Mouse (Mus musculus): ENCODE measurements at regions not wholly inside any gene's neighbourhood (a gene's known extent, or its start where the extent isn't known, plus 50 kb on each side); places are given as distances from the start of the nearest gene placed in this dataset.

DNA sequence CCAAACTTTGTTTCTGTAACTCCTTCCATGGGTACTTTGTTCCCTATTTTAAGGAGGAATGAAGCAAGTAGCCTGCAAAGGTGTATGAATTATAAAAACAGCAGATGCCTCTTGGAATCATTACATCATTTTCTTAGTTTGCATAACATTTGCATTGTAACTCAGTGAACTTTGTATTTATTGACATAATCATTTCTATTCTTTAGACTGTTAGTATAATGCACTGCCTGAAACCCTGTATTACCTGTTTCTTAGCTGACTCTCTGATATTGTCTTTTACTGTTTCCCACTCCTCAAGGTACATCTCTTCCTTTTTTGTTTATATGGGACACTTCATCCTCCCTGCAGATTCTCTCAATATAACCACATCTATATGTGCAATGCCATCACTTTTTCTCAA is 820.6 kb upstream of the Lcorl start:
- Histone ChIP-seq H3K9ac (ENCODE audit: low read length) (no peak overlapping the region), H3K4me3 (ENCODE audit: low read depth, low read length) (no peak overlapping the region), H3K36me3 (ENCODE audit: control insufficient read depth, insufficient read depth, low read length) (no peaks in the 10 kb centered on the region), H3K27me3 (ENCODE audit: control insufficient read depth, insufficient read depth, low read length) (no peaks in the 10 kb centered on the region), H3K27ac (ENCODE audit: low read depth, low read length) (no peak overlapping the region), H3K4me1 (replicated peaks; ENCODE audit: control insufficient read depth, insufficient read depth, low read length) (no peaks in the 10 kb centered on the region), H3K4me2 (ENCODE audit: low read depth, low read length, severe bottlenecking) (no peak overlapping the region), H3K9me3 (ENCODE audit: control insufficient read depth, low read length) (no peaks in the 10 kb centered on the region)
- no peak for ATAC-seq (replicated peaks; ENCODE audit: low FRiP score)
- DNase-seq (ENCODE audit: low spot score): no peak

- Histone ChIP-seq H3K4me1 (replicated peaks; ENCODE audit: control insufficient read depth, insufficient read depth, low read length) (no peaks in the 10 kb centered on the region), H3K9me3 (ENCODE audit: control insufficient read depth, low read length) (no peaks in the 10 kb centered on the region), H3K9ac (ENCODE audit: low read length) (no peak overlapping the region), H3K27me3 (ENCODE audit: control insufficient read depth, insufficient read depth, low read length) (no peaks in the 10 kb centered on the region), H3K36me3 (ENCODE audit: control insufficient read depth, insufficient read depth, low read length) (no peaks in the 10 kb centered on the region), H3K4me2 (ENCODE audit: low read depth, low read length, severe bottlenecking) (no peak overlapping the region), H3K27ac (ENCODE audit: low read depth, low read length) (no peak overlapping the region), H3K4me3 (ENCODE audit: low read depth, low read length) (no peak overlapping the region)
- ATAC-seq (replicated peaks; ENCODE audit: low FRiP score) (no peak), DNase-seq (ENCODE audit: low spot score) (no peak)
- WGBS: 88% methylated on average over 3 of the region's 3 CpGs
Measured at GRCm38 (mm10) chr5:46674810-46675502, 817.5 kb upstream of the Lcorl start.

GRCm38 (mm10) chr5:46673413-46673812 is 816.0 kb upstream of the Lcorl start:
- DNase-seq (ENCODE audit: low spot score): no peak
- Histone ChIP-seq H3K4me1 (replicated peaks; ENCODE audit: control insufficient read depth, insufficient read depth, low read length) (no peaks in the 10 kb centered on the region), H3K4me2 (ENCODE audit: low read depth, low read length, severe bottlenecking) (no peak overlapping the region), H3K36me3 (ENCODE audit: control insufficient read depth, insufficient read depth, low read length) (no peaks in the 10 kb centered on the region), H3K27ac (ENCODE audit: low read depth, low read length) (no peak overlapping the region), H3K27me3 (ENCODE audit: control insufficient read depth, insufficient read depth, low read length) (no peaks in the 10 kb centered on the region), H3K4me3 (ENCODE audit: low read depth, low read length) (no peak overlapping the region), H3K9ac (ENCODE audit: low read length) (no peak overlapping the region), H3K9me3 (ENCODE audit: control insufficient read depth, low read length) (no peaks in the 10 kb centered on the region)
- 69% methylated on average over 1 of the region's 1 CpGs for WGBS
- no peak for ATAC-seq (replicated peaks; ENCODE audit: low FRiP score)

DNA sequence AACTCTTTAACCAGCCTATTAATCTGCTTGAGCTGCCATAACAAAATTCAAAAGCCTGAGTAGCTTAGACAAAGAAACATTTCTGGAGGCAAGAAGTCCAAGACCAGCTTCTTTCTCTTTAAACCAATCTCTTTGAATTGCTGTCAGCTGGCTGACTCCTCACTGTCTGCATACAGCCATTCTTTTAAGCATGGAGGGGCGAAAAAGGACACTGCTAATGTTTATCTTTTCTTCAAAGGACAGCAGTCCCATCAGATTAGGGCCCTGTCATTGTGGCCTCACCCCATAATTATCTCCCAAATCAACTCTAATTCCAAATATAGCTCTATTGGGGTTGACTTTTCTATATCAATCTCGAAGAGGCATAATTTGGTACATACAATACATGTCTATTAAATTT is 813.1 kb upstream of the Lcorl start:
- WGBS: 65% methylated on average over 2 of the region's 2 CpGs
- Histone ChIP-seq H3K4me1 (replicated peaks; ENCODE audit: control insufficient read depth, insufficient read depth, low read length) (no peaks in the 10 kb centered on the region), H3K4me2 (ENCODE audit: low read depth, low read length, severe bottlenecking) (no peak overlapping the region), H3K27me3 (ENCODE audit: control insufficient read depth, insufficient read depth, low read length) (no peaks in the 10 kb centered on the region), H3K9me3 (ENCODE audit: control insufficient read depth, low read length) (no peaks in the 10 kb centered on the region), H3K27ac (ENCODE audit: low read depth, low read length) (no peak overlapping the region), H3K9ac (ENCODE audit: low read length) (no peak overlapping the region), H3K36me3 (ENCODE audit: control insufficient read depth, insufficient read depth, low read length) (no peaks in the 10 kb centered on the region), H3K4me3 (ENCODE audit: low read depth, low read length) (no peak overlapping the region)
- ATAC-seq (replicated peaks; ENCODE audit: low FRiP score) (no peak), DNase-seq (ENCODE audit: low spot score) (no peak)

GRCm38 (mm10) chr5:46666250-46666649 is 808.8 kb upstream of the Lcorl start:
- H3K27me3 ChIP-seq (ENCODE audit: control insufficient read depth, insufficient read depth, low read length): no peaks in the 10 kb centered on the region
- no peaks in the 10 kb centered on the region for H3K4me1 ChIP-seq (replicated peaks; ENCODE audit: control insufficient read depth, insufficient read depth, low read length)
- H3K36me3 ChIP-seq (ENCODE audit: control insufficient read depth, insufficient read depth, low read length): no peaks in the 10 kb centered on the region
- ATAC-seq (replicated peaks; ENCODE audit: low FRiP score) (no peak), DNase-seq (ENCODE audit: low spot score) (no peak)
- H3K9ac ChIP-seq (ENCODE audit: low read length): no peak overlapping the region
- H3K4me3 ChIP-seq (ENCODE audit: low read depth, low read length): no peak overlapping the region
- WGBS: 9% methylated on average over 3 of the region's 3 CpGs
- no peaks in the 10 kb centered on the region for H3K9me3 ChIP-seq (ENCODE audit: control insufficient read depth, low read length)
- no peak overlapping the region for H3K27ac ChIP-seq (ENCODE audit: low read depth, low read length)
- H3K4me2 ChIP-seq (ENCODE audit: low read depth, low read length, severe bottlenecking): no peak overlapping the region

GRCm38 (mm10) chr5:46657065-46657464 is 799.6 kb upstream of the Lcorl start:
- no peak overlapping the region for H3K4me3 ChIP-seq (ENCODE audit: low read depth, low read length)
- no peak overlapping the region for H3K9ac ChIP-seq (ENCODE audit: low read length)
- no peaks in the 10 kb centered on the region for H3K4me1 ChIP-seq (replicated peaks; ENCODE audit: control insufficient read depth, insufficient read depth, low read length)
- no peak overlapping the region for H3K4me2 ChIP-seq (ENCODE audit: low read depth, low read length, severe bottlenecking)
- DNase-seq (ENCODE audit: low spot score) (no peak), ATAC-seq (replicated peaks; ENCODE audit: low FRiP score) (no peak)
- H3K27ac ChIP-seq (ENCODE audit: low read depth, low read length): no peak overlapping the region
- H3K27me3 ChIP-seq (ENCODE audit: control insufficient read depth, insufficient read depth, low read length): no peaks in the 10 kb centered on the region
- H3K9me3 ChIP-seq (ENCODE audit: control insufficient read depth, low read length): no peaks in the 10 kb centered on the region
- no peaks in the 10 kb centered on the region for H3K36me3 ChIP-seq (ENCODE audit: control insufficient read depth, insufficient read depth, low read length)

DNA sequence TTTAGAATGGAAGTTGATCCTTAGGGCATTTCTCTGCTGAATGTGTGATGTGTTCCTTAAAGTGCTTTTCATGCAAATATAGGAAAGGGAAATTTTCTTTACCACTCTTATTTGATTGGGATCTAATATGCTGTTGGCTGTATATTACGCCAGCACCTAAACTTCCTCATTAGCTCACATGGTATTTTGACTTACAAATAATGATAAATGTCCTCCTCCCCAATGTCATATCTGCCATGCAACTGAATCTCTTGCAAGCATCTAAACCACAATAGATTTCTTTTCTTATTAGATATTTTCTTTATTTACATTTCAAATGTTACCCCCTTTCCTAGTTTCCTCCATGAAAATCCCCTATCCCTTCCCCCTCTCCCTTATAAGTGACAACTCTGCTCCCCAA is 796.8 kb upstream of the Lcorl start:
- H3K4me3 ChIP-seq (ENCODE audit: low read depth, low read length): no peak overlapping the region
- no peak for DNase-seq (ENCODE audit: low spot score)
- no peak overlapping the region for H3K27ac ChIP-seq (ENCODE audit: low read depth, low read length)
- H3K9me3 ChIP-seq (ENCODE audit: control insufficient read depth, low read length): no peaks in the 10 kb centered on the region
- no peak for ATAC-seq (replicated peaks; ENCODE audit: low FRiP score)
- no peaks in the 10 kb centered on the region for H3K36me3 ChIP-seq (ENCODE audit: control insufficient read depth, insufficient read depth, low read length)
- no peaks in the 10 kb centered on the region for H3K27me3 ChIP-seq (ENCODE audit: control insufficient read depth, insufficient read depth, low read length)
- no peaks in the 10 kb centered on the region for H3K4me1 ChIP-seq (replicated peaks; ENCODE audit: control insufficient read depth, insufficient read depth, low read length)
- H3K9ac ChIP-seq (ENCODE audit: low read length): no peak overlapping the region
- 93% methylated on average over 1 of the region's 1 CpGs for WGBS
- no peak overlapping the region for H3K4me2 ChIP-seq (ENCODE audit: low read depth, low read length, severe bottlenecking)

GRCm38 (mm10) chr5:46643009-46643408 is 785.6 kb upstream of the Lcorl start:
- Histone ChIP-seq H3K9ac (ENCODE audit: low read length) (no peak overlapping the region), H3K4me3 (ENCODE audit: low read depth, low read length) (no peak overlapping the region), H3K4me1 (replicated peaks; ENCODE audit: control insufficient read depth, insufficient read depth, low read length) (no peaks in the 10 kb centered on the region), H3K36me3 (ENCODE audit: control insufficient read depth, insufficient read depth, low read length) (no peaks in the 10 kb centered on the region), H3K27me3 (ENCODE audit: control insufficient read depth, insufficient read depth, low read length) (no peaks in the 10 kb centered on the region), H3K4me2 (ENCODE audit: low read depth, low read length, severe bottlenecking) (no peak overlapping the region), H3K27ac (ENCODE audit: low read depth, low read length) (no peak overlapping the region), H3K9me3 (ENCODE audit: control insufficient read depth, low read length) (no peaks in the 10 kb centered on the region)
- DNase-seq (ENCODE audit: low spot score): no peak
- ATAC-seq (replicated peaks; ENCODE audit: low FRiP score): no peak
- 73% methylated on average over 2 of the region's 2 CpGs for WGBS

- no peak overlapping the region for H3K9ac ChIP-seq (ENCODE audit: low read length)
- no peaks in the 10 kb centered on the region for H3K27me3 ChIP-seq (ENCODE audit: control insufficient read depth, insufficient read depth, low read length)
- DNase-seq (ENCODE audit: low spot score): no peak
- no peaks in the 10 kb centered on the region for H3K9me3 ChIP-seq (ENCODE audit: control insufficient read depth, low read length)
- H3K4me2 ChIP-seq (ENCODE audit: low read depth, low read length, severe bottlenecking): no peak overlapping the region
- no peak overlapping the region for H3K27ac ChIP-seq (ENCODE audit: low read depth, low read length)
- no peaks in the 10 kb centered on the region for H3K4me1 ChIP-seq (replicated peaks; ENCODE audit: control insufficient read depth, insufficient read depth, low read length)
- no peak overlapping the region for H3K4me3 ChIP-seq (ENCODE audit: low read depth, low read length)
- H3K36me3 ChIP-seq (ENCODE audit: control insufficient read depth, insufficient read depth, low read length): no peaks in the 10 kb centered on the region
- no peak for ATAC-seq (replicated peaks; ENCODE audit: low FRiP score)
Measured at GRCm38 (mm10) chr5:46635116-46635668, 777.8 kb upstream of the Lcorl start.
